Mouse (Mus musculus): ENCODE measurements around the gene Egfl6. TPM values are rescaled to one million over a fixed set of nuclear protein-coding genes. Genes with fewer than 3 reads are reported as not detected.

Gene Egfl6
- 14.1 and 16.1 TPM in 2 replicates for polyA plus RNA-seq (2015; fragmentation: Nextera tagmentation; extraction: Ambion mirVana)

DNA sequence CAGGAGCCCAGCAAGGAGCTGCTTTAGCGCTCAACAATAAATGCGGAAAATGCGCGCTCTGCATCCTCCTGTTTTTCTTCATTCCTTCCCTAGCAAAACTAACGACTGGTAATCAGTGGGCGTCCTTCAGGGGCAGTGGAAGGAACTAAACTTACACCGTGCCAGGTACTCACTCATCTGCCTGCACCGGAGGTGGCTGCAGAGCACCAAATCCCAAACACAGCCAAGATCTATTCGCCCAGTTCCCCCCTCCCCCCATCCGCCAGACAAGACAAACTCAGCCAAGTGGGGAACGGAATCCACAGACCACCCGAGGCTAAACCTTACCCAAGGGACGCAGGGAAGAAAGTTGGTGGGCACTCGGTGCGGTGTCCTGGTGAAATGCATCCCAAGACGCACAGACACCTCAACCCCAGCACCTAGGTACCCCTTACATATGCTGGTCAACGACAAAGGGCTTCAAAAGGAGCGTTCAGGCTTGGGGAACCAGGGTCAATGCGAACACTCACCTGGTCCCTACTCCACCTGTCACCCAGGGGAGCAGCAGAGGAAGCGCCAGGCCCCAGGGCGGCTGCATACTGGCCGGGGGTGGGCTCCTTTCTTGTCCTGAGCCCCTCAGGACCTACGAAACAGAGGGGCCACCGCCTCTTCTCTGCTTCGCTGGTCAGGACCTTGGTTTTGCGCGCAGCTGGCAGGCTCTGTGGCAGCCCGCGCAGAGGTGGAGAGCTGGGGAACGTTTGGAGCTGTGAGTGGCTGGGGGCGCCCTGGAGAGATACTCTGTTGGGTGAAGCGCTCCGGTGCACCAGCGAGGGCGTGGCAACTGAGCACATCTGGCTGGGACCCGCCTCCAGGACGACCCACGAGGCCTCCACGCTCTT, at the start of gene Egfl6:
TSS of gene Egfl6 (minus strand) at position 774 of the 878 bp plus-strand sequence.
- Histone ChIP-seq H3K4me2 (ENCODE audit: low read length) (peak within 1 kb of the TSS; percentile 62), H3K27ac (no peak within 1 kb of the TSS), H3K4me3 (replicated peaks; ENCODE audit: low read depth, low read length) (peak within 1 kb of the TSS; percentile 31), H3K27me3 (ENCODE audit: insufficient read depth, low read length) (0 out of 2 replicates have a peak, but pooled peaks cover 5% of the 10 kb centered on the region), H3K4me1 (replicated peaks; ENCODE audit: insufficient read depth, low read length) (no peaks in the 10 kb centered on the region), H3K36me3 (ENCODE audit: insufficient read depth, low read length) (no peaks in the 10 kb centered on the region), H3K9ac (ENCODE audit: low read depth, low read length) (no peak within 1 kb of the TSS), H3K9me3 (replicated peaks; ENCODE audit: low read length) (no peaks in the 10 kb centered on the region)
- ATAC-seq (replicated peaks; ENCODE audit: low FRiP score, low read depth) (peak; percentile 82; the same call in 1 of the 2 replicates), DNase-seq (ENCODE audit: low spot score) (peak; percentile 11)
- WGBS: 27% methylated on average over 35 of the region's 39 CpGs
- TF ChIP-seq CTCF (IDR thresholded peaks at IDR 0.05; ENCODE audit: low read depth): no peak

DNA sequence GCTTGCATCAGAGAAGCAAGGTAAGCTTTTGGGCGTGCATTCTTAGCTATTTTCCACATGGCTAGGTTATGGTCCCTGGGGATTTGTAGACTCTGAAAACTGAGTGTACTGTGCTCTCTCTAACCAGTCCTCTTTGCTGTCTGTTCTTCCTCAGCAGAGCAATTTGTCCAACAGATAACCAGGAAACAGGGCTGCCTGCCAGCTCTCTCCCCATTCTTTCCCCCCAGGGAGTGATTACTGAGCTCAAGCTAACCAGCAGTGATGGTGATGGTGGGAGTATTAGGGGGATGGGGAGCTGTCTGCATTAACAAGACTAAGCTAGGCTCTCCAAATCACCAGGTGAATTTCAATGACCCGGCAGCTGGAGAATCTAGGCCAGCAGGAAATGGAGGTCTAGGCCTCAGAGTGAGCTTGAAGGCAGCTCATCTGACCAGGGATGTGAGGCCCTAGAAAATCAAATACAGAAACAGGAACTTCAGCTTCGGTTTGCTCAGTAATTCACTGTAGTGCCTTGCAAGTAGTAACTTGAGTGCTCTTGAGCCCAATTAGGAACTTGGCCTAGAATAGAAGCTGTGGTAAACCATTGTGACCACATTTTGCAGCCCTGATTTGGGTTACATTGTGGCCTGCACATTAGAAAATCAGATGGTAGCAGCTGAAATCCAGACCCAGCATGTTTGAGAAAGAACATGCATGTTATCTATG, 41.5 kb upstream of the Egfl6 start:
- Histone ChIP-seq H3K4me2 (ENCODE audit: low read length) (no peak overlapping the region), H3K27ac (no peak overlapping the region), H3K9ac (ENCODE audit: low read depth, low read length) (no peak overlapping the region), H3K27me3 (ENCODE audit: insufficient read depth, low read length) (no peaks in the 10 kb centered on the region), H3K4me3 (replicated peaks; ENCODE audit: low read depth, low read length) (no peak overlapping the region), H3K9me3 (replicated peaks; ENCODE audit: low read length) (no peaks in the 10 kb centered on the region), H3K4me1 (replicated peaks; ENCODE audit: insufficient read depth, low read length) (no peaks in the 10 kb centered on the region), H3K36me3 (ENCODE audit: insufficient read depth, low read length) (no peaks in the 10 kb centered on the region)
- ATAC-seq (replicated peaks; ENCODE audit: low FRiP score, low read depth) (no peak), DNase-seq (ENCODE audit: low spot score) (no peak)
- no peak for TF ChIP-seq CTCF (IDR thresholded peaks at IDR 0.05; ENCODE audit: low read depth)
- WGBS: 49% methylated on average over 3 of the region's 3 CpGs

DNA sequence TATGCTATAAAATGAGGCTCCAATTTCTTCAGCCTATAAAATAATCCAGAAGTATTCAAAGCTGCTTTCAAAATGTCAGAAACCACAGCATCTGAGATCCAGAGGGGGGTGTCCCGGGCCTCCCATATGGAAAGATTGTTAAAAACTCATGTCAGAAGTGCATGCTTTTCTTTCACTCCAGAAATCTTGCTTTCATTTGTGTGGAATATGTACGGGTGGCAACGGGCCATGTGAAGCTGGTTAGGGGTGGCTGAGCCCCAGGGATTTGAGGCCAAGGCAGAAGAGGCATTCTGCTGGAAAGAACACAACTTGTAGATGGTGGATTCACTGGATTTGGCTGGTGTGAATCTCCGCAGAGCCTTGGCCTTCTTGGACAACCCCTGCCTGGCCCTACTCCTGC, 40.7 kb upstream of the Egfl6 start:
- H3K4me1 ChIP-seq (replicated peaks; ENCODE audit: insufficient read depth, low read length): no peaks in the 10 kb centered on the region
- 77% methylated on average over 4 of the region's 4 CpGs for WGBS
- ATAC-seq (replicated peaks; ENCODE audit: low FRiP score, low read depth) (no peak), DNase-seq (ENCODE audit: low spot score) (no peak)
- no peaks in the 10 kb centered on the region for H3K9me3 ChIP-seq (replicated peaks; ENCODE audit: low read length)
- no peaks in the 10 kb centered on the region for H3K27me3 ChIP-seq (ENCODE audit: insufficient read depth, low read length)
- TF ChIP-seq CTCF (IDR thresholded peaks at IDR 0.05; ENCODE audit: low read depth): no peak
- no peak overlapping the region for H3K9ac ChIP-seq (ENCODE audit: low read depth, low read length)
- H3K27ac ChIP-seq: no peak overlapping the region
- H3K4me3 ChIP-seq (replicated peaks; ENCODE audit: low read depth, low read length): no peak overlapping the region
- no peaks in the 10 kb centered on the region for H3K36me3 ChIP-seq (ENCODE audit: insufficient read depth, low read length)
- no peak overlapping the region for H3K4me2 ChIP-seq (ENCODE audit: low read length)

- no peaks in the 10 kb centered on the region for H3K4me1 ChIP-seq (replicated peaks; ENCODE audit: insufficient read depth, low read length)
- DNase-seq (ENCODE audit: low spot score) (peak; percentile 28), ATAC-seq (replicated peaks; ENCODE audit: low FRiP score, low read depth) (no peak)
- no peaks in the 10 kb centered on the region for H3K36me3 ChIP-seq (ENCODE audit: insufficient read depth, low read length)
- no peak overlapping the region for H3K27ac ChIP-seq
- H3K9me3 ChIP-seq (replicated peaks; ENCODE audit: low read length): no peaks in the 10 kb centered on the region
- no peak overlapping the region for H3K9ac ChIP-seq (ENCODE audit: low read depth, low read length)
- 65% methylated on average over 3 of the region's 3 CpGs for WGBS
- TF ChIP-seq CTCF (IDR thresholded peaks at IDR 0.05; ENCODE audit: low read depth): no peak
- no peak overlapping the region for H3K4me3 ChIP-seq (replicated peaks; ENCODE audit: low read depth, low read length)
- H3K27me3 ChIP-seq (ENCODE audit: insufficient read depth, low read length): no peaks in the 10 kb centered on the region
- H3K4me2 ChIP-seq (ENCODE audit: low read length): no peak overlapping the region
These were observed 37.7 kb upstream of the Egfl6 start for GRCm38 (mm10) chrX:166623176-166623575.

GRCm38 (mm10) chrX:166621560-166622301, 36.2 kb upstream of the Egfl6 start:
- peak; percentile 25 for DNase-seq (ENCODE audit: low spot score)
- TF ChIP-seq CTCF (IDR thresholded peaks at IDR 0.05; ENCODE audit: low read depth): no peak
- no peak for ATAC-seq (replicated peaks; ENCODE audit: low FRiP score, low read depth)
- Histone ChIP-seq H3K9me3 (replicated peaks; ENCODE audit: low read length) (no peaks in the 10 kb centered on the region), H3K4me3 (replicated peaks; ENCODE audit: low read depth, low read length) (no peak overlapping the region), H3K27ac (no peak overlapping the region), H3K4me1 (replicated peaks; ENCODE audit: insufficient read depth, low read length) (no peaks in the 10 kb centered on the region), H3K4me2 (ENCODE audit: low read length) (peak overlapping the region; percentile 12; the same call in 1 of the 2 replicates), H3K27me3 (ENCODE audit: insufficient read depth, low read length) (no peaks in the 10 kb centered on the region), H3K36me3 (ENCODE audit: insufficient read depth, low read length) (no peaks in the 10 kb centered on the region), H3K9ac (ENCODE audit: low read depth, low read length) (no peak overlapping the region)
- 57% methylated on average over 9 of the region's 9 CpGs for WGBS

- peak; percentile 14 for DNase-seq (ENCODE audit: low spot score)
- H3K36me3 ChIP-seq (ENCODE audit: insufficient read depth, low read length): no peaks in the 10 kb centered on the region
- ATAC-seq (replicated peaks; ENCODE audit: low FRiP score, low read depth): no peak
- H3K4me3 ChIP-seq (replicated peaks; ENCODE audit: low read depth, low read length): no peak overlapping the region; the same call in 1 of the 2 replicates
- H3K27ac ChIP-seq: 0 out of 2 replicates have a peak overlapping the region, but pooled peaks have one; percentile 15
- no peaks in the 10 kb centered on the region for H3K27me3 ChIP-seq (ENCODE audit: insufficient read depth, low read length)
- no peak overlapping the region for H3K9ac ChIP-seq (ENCODE audit: low read depth, low read length)
- peak overlapping the region; percentile 12; the same call in 1 of the 2 replicates for H3K4me2 ChIP-seq (ENCODE audit: low read length)
- no peaks in the 10 kb centered on the region for H3K9me3 ChIP-seq (replicated peaks; ENCODE audit: low read length)
- TF ChIP-seq CTCF (IDR thresholded peaks at IDR 0.05; ENCODE audit: low read depth): no peak
- H3K4me1 ChIP-seq (replicated peaks; ENCODE audit: insufficient read depth, low read length): no peaks in the 10 kb centered on the region
- 49% methylated on average over 6 of the region's 6 CpGs for WGBS
These were observed 35.4 kb upstream of the Egfl6 start for GRCm38 (mm10) chrX:166620900-166621299.

Data from kidney, postnatal 0 days (tissue).